Mouse (Mus musculus) NIH3T3 (cell line): ENCODE measurements at regions not wholly inside any gene's neighbourhood (a gene's known extent, or its start where the extent isn't known, plus 50 kb on each side); places are given as distances from the start of the nearest gene placed in this dataset.

Source experiments
- DNase-seq: peaks from one replicate; pipeline ENCODE4 v3.0.0-alpha.2; 2012; ENCODE audit warnings: low read depth

GRCm38 (mm10) chr13:70127310-70127709, 325.1 kb downstream of the Med10 start:
- no peak for DNase-seq

DNA sequence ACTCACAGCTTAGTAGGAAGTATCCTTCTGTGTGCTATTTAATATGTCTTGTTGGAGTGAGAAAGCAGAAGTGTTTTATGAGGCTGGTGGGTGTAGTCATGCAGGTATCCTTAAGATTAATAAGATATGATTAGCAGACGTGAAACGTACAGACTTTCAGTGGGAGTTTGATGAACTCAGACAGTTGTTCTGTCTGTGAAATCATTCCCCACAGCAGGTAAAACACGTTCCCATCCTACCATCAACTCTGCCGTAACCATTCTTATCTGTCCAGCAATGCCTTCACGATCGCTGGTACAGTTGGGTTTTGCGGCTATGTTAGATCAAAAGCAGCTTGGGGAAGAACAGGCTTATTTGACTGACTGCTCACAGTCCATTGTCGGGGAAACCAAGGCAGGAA, 332.3 kb downstream of the Med10 start:
- DNase-seq: no peak

DNA sequence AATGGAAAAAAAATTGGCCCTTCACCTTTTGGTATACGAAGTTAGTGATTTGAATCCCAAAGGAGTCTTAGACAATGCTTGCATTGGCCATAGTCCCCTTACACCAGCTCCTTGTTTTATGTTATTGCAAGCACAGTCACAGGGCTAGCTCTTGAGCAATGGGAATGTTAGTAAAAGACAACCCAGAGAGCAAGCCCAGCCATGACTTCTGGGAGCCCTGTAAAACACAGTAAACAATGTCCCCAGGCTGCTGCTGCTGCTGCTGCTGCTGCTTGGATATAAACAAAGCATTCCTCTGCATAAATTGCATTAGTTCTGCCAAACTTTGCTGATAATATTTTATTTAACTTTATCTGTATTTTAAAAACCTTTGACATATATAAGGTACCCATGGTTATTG, 334.0 kb downstream of the Med10 start:
- DNase-seq: no peak

GRCm38 (mm10) chr13:70144461-70144860, 342.3 kb downstream of the Med10 start:
- DNase-seq: no peak

- DNase-seq: no peak
These were observed 343.3 kb downstream of the Med10 start for GRCm38 (mm10) chr13:70145466-70145865.

- no peak for DNase-seq
These were observed 347.1 kb downstream of the Med10 start for GRCm38 (mm10) chr13:70149041-70149898.

- no peak for DNase-seq
These were observed 347.6 kb downstream of the Med10 start for GRCm38 (mm10) chr13:70149899-70150184.

- DNase-seq: no peak
These were observed 350.9 kb downstream of the Med10 start for GRCm38 (mm10) chr13:70153062-70153461.

DNA sequence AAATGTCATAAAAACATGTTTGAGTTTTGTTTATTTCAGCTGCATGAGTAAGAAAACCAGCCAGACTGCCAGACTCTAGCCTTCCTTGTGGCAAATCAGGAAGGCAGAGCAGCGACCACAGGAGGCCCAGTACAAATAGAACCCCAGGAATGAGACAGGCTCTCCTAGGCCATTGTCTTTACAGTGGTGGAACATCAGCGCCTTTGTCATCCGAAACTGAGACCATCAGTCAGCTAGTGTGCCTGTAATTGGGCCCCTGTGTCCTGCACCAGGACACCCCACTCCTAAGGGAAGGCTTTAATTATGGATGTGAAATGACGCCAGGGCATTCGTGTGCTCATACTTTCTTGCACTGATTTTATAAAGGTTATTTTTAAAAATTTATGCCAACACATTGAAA, 353.4 kb downstream of the Med10 start:
- DNase-seq: no peak

DNA sequence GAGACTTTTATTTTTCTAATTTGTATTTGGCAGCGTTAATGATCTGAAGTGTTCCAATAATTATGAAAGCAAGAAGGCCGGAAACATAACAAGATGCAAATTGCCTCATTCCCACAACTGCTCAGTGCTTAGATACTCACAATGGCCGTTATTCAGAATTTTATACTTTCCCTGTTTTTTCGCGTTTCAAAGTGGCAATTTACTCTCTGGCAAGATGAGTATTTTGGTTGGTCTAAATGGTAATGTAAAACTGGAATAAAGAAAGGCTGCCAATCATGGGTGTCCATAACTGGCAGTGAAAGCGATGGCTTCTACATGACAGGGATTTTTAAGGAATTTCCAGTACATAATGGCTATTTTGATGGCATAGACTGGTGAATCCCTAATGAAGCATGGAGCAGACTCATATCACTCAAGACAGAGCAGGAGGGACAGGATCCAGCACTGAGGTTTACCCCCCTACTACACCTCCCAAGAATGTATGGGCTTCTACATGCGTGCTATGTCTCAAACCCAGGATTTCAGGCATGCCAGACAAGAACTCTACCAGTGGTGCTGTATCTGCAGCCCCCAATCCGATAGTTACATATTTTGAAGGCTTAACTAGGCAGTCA, 354.9 kb downstream of the Med10 start:
- DNase-seq: no peak

GRCm38 (mm10) chr13:70159065-70159464, 356.9 kb downstream of the Med10 start:
- no peak for DNase-seq

GRCm38 (mm10) chr13:70159604-70160003, 357.4 kb downstream of the Med10 start:
- DNase-seq: no peak

DNA sequence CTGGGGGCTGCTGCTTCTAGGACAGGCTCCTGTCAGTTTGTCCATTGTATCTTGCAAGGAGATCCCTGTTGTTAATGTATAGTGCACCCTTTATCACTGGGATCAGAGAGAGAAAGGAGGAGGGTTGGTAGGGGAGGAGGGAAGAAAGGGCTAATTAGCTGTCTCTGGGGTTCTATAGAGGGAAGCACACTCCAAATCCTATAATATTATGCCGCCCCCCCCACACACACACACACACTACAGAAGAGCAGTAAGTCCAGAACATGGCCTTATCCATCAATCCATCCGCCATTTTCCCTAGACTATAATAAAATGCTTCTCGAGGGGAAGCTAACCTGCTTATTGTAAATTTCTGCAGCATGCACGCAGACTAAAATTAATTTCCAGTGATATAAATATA, 359.9 kb downstream of the Med10 start:
- DNase-seq: no peak

GRCm38 (mm10) chr13:70165511-70166225, 363.5 kb downstream of the Med10 start:
- no peak for DNase-seq

GRCm38 (mm10) chr13:70167747-70168146, 365.6 kb downstream of the Med10 start:
- DNase-seq: no peak

- DNase-seq: no peak
These were observed 366.7 kb downstream of the Med10 start for GRCm38 (mm10) chr13:70168906-70169305.

DNA sequence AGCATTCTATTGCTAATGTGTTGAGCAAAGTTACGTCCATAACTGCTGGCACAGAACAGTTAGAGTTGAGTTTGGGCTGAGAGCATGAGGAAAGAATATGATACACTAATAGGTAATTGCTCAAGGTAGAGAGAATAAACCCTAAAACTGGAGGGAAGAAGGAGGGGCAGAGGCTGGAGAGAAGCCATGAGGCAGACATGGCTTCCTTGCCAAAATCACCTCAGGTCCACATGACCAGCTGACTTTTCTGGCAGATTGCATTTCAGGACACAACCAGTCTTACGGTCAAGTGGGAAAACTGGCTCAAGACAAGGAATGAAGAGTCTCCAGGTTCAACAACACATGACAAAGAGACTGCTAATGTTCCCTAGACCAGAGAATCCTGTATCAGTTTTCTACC, 374.9 kb downstream of the Med10 start:
- no peak for DNase-seq

- DNase-seq: no peak
These were observed 375.9 kb downstream of the Med10 start for GRCm38 (mm10) chr13:70178073-70178491.

GRCm38 (mm10) chr13:70190978-70191377, 388.8 kb downstream of the Med10 start:
- DNase-seq: no peak

- DNase-seq: no peak
These were observed 390.2 kb downstream of the Med10 start for GRCm38 (mm10) chr13:70192101-70193025.

DNA sequence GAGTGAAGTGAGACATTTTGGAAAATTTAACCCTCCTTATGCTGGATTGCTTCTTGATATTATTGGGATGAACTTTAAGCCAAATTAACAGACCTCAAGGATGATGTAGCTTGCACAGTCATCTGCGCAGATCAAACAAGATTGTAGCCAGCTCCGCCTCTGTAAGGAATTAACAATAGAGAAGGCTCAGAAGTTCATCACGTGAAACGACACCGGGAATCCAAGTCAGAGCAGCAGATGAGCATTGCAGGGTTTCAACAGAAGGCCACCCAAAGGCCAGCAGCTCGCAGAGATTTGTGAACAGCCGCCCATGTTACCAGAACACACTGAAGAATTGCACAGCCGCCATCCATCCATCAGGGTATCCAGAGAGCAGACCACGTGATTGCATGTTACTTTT, 391.1 kb downstream of the Med10 start:
- no peak for DNase-seq

DNA sequence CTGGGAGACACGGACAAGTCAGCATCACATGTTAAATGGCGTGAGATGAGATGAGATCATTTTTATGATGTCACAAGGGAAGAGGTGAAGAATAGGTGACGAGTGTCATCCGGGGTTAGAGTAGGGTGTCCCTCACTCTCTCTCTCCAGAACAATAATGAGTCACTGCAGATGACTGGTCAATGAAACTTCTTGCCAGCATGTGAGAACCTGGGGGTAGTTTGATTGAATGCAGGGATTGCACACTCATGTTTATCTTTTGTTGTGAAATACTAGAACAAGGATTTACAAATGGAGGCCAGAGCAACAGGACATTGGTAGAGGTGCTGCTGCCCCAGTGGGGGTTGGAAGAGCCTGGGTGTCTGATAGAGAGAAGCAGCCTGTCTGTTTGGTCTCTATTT, 393.7 kb downstream of the Med10 start:
- DNase-seq: no peak
